Mouse (Mus musculus): ENCODE data around the gene Krcc1. TPM values are rescaled to one million over a fixed set of nuclear protein-coding genes. Genes with fewer than 3 reads are reported as not detected.

The Krcc1 gene
- polyA plus RNA-seq, 1 experiment from 2014 or later = 15.7 TPM

DNA sequence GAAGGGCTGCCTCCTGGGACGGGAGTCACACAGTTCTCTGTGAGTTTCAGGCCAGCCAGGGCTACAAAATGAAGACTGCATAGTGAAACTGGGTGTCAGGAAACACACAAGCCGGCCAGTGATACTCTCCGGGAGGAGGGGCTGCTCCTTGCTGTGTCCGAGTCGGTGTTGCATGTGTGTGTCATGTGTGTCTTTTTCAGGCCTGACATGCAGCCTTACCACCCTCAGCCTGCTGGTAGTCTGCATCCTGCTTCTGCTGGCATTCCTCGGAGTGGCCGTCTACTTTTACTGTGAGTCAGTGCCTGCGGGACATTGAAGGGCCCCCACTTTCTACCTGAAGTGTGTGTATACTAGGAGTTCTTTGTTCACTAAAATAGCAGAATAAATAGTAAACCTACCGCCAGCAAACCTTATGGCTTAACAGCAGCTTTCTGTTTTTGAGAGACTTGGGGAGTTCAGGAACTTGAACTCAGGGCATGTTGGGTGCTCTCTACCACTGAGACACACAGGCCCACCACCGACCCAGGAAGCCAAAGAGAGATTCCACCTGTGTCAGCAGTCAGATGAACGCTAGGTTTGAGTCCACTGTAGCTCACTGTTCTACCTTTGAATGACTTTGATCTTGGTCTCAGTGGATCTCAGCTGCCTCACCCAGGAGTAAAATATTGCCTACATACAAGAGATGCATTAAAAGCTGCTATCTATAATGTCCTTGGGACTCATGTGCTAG is 60.9 kb downstream of the Krcc1 start:
- Histone ChIP-seq H3K4me1 (ENCODE audit: control insufficient read depth, insufficient read depth, low read length) (no peaks in the 10 kb centered on the region), H3K4me2 (ENCODE audit: low read depth, low read length) (no peak overlapping the region), H3K9me3 (ENCODE audit: control insufficient read depth, low read length) (no peaks in the 10 kb centered on the region), H3K27ac (ENCODE audit: low read depth, low read length) (no peak overlapping the region), H3K36me3 (ENCODE audit: control insufficient read depth, insufficient read depth, low read length) (no peaks in the 10 kb centered on the region), H3K9ac (replicated peaks; ENCODE audit: low read depth, low read length) (no peak overlapping the region), H3K27me3 (ENCODE audit: control insufficient read depth, insufficient read depth, low read length) (no peaks in the 10 kb centered on the region), H3K4me3 (ENCODE audit: low read depth, low read length) (no peak overlapping the region)
- ATAC-seq (ENCODE audit: low read depth) = no peak
- 83% methylated on average over 11 of the region's 11 CpGs for WGBS

DNA sequence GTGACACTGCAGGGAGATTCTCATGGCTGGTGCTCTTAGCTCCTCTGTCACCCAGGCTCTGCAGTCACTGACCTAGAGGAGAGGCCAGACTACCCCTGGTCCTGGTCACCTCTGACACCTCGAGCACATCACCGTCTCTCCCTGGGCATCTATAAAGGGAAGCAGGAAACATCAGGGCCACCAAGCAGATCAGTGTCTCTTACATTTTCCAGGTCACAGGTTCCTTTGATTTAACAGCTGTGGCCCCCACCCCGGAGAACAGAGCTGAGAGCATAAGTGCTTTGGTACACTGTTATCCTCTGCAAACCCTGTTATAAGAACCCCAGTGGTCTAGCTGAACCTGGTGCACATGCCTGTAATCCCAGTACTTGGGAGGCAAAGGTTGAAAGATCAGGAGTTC is 61.6 kb downstream of the Krcc1 start:
- no peak for ATAC-seq (ENCODE audit: low read depth)
- H3K9me3 ChIP-seq (ENCODE audit: control insufficient read depth, low read length) = no peaks in the 10 kb centered on the region
- no peak overlapping the region for H3K4me2 ChIP-seq (ENCODE audit: low read depth, low read length)
- no peak overlapping the region for H3K27ac ChIP-seq (ENCODE audit: low read depth, low read length)
- no peaks in the 10 kb centered on the region for H3K4me1 ChIP-seq (ENCODE audit: control insufficient read depth, insufficient read depth, low read length)
- no peak overlapping the region for H3K4me3 ChIP-seq (ENCODE audit: low read depth, low read length)
- no peaks in the 10 kb centered on the region for H3K36me3 ChIP-seq (ENCODE audit: control insufficient read depth, insufficient read depth, low read length)
- WGBS = 73% methylated on average over 3 of the region's 3 CpGs
- no peak overlapping the region for H3K9ac ChIP-seq (replicated peaks; ENCODE audit: low read depth, low read length)
- H3K27me3 ChIP-seq (ENCODE audit: control insufficient read depth, insufficient read depth, low read length) = no peaks in the 10 kb centered on the region

DNA sequence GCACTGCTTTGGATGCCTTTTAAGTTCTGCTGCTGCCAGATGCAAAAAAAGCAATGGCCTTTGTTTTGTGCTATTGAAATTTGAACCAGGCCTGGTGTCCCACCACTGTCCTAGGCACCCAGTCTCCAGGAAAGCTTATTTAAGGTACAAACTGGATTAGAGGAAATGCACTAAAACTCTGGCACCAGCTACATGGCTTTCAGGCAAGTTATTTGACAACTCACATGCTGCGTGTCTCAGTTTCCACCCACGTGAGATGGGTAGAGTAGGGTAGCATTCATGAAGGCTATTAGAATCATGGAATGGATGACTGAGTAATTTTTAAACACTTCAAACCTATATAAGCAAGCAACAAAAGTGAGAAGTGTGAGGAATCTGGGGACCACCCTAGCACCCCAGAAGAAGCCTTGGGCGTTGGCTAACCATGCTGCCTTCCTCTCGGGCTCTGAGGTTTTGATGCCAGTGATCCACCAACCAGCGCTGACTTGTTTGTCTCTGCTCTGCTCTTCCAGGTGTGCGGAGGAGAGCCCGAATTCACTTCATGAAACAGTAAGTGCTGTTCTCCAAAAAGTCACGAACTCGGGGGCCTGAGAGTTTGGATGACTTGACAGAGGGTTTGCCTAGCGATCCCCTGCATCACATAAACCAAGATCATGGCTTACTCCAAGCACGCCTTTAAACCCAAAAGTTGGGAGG is 62.2 kb downstream of the Krcc1 start:
- H3K27ac ChIP-seq (ENCODE audit: low read depth, low read length) = no peak overlapping the region
- ATAC-seq (ENCODE audit: low read depth) = no peak
- H3K9me3 ChIP-seq (ENCODE audit: control insufficient read depth, low read length) = no peaks in the 10 kb centered on the region
- WGBS = 92% methylated on average over 11 of the region's 11 CpGs
- no peaks in the 10 kb centered on the region for H3K36me3 ChIP-seq (ENCODE audit: control insufficient read depth, insufficient read depth, low read length)
- H3K4me3 ChIP-seq (ENCODE audit: low read depth, low read length) = no peak overlapping the region
- no peak overlapping the region for H3K4me2 ChIP-seq (ENCODE audit: low read depth, low read length)
- H3K9ac ChIP-seq (replicated peaks; ENCODE audit: low read depth, low read length) = no peak overlapping the region
- no peaks in the 10 kb centered on the region for H3K4me1 ChIP-seq (ENCODE audit: control insufficient read depth, insufficient read depth, low read length)
- no peaks in the 10 kb centered on the region for H3K27me3 ChIP-seq (ENCODE audit: control insufficient read depth, insufficient read depth, low read length)

Small RNA genes lying within 50 kb of the gene (microRNA-seq; reads per million reads assigned to microRNA genes)
- gene Mir8112 = 31.6 reads per million, percentile 29 among the genes with 10 or more reads in this experiment

Other genes starting within 250 kb of the Krcc1 start
- gene Thnsl2, start 127.2 kb upstream of the Krcc1 start, polyA plus RNA-seq (2014; fragmentation: Nextera tagmentation; extraction: Ambion mirVana) = 4.6 and 5.4 TPM in 2 replicates
- gene Fabp1, start 71.8 kb upstream of the Krcc1 start, polyA plus RNA-seq (2014; fragmentation: Nextera tagmentation; extraction: Ambion mirVana) = not detected in 2 replicates
- gene Smyd1, start 50.6 kb downstream of the Krcc1 start, polyA plus RNA-seq (2014; fragmentation: Nextera tagmentation; extraction: Ambion mirVana) = 0.27 and 0.50 TPM in 2 replicates
- gene Cd8b1, start 51.1 kb downstream of the Krcc1 start, polyA plus RNA-seq (2014; fragmentation: Nextera tagmentation; extraction: Ambion mirVana) = not detected in 2 replicates
- gene Cd8a, start 101.8 kb downstream of the Krcc1 start, polyA plus RNA-seq (2014; fragmentation: Nextera tagmentation; extraction: Ambion mirVana) = not detected in 2 replicates
- gene Rmnd5a, start 169.0 kb downstream of the Krcc1 start, polyA plus RNA-seq (2014; fragmentation: Nextera tagmentation; extraction: Ambion mirVana) = 6.7 and 8.4 TPM in 2 replicates
- 30.7 and 32.1 TPM in 2 replicates for gene Rnf103, start 222.2 kb downstream of the Krcc1 start, polyA plus RNA-seq (2014; fragmentation: Nextera tagmentation; extraction: Ambion mirVana)

Data from neural tube, embryonic 14.5 days (tissue).